In genomic region chr7:44828706-44829105, GRCm38 (mm10) we compare ENCODE assay signal across 26 mouse cellular contexts. TPM values are rescaled to one million over a fixed set of nuclear protein-coding genes. Genes with fewer than 3 reads are reported as not detected.
A peak's percentile ranks its signal among the peaks of the same experiment; 100 is the strongest.
DNase-seq lines count a peak whose midpoint lies in the region; ATAC-seq and TF ChIP-seq lines count a peak whose summit lies in the region.
"Had no signal": no experiment of that assay in that cellular context is flagged by ENCODE, and none has a peak within 500 bp of the region (broad histone marks: within the 10 kb centered on the region; RNA-seq: fewer than 3 reads in every experiment).

No protein-coding gene starts in this region.

- H3K27me3 ChIP-seq in midbrain, embryonic 10.5 days (ENCODE audit: low read depth, poor library complexity, severe bottlenecking), result no peaks in the 10 kb centered on the region
- H3K27me3 ChIP-seq in midbrain, postnatal 0 days (ENCODE audit: insufficient read depth, low read length), result no peaks in the 10 kb centered on the region
- no peaks in the 10 kb centered on the region for H3K27me3 ChIP-seq in embryonic facial prominence, embryonic 10.5 days (replicated peaks; ENCODE audit: low read depth, poor library complexity, severe bottlenecking)
- no peaks in the 10 kb centered on the region for H3K27me3 ChIP-seq in heart, embryonic 10.5 days (ENCODE audit: insufficient read depth, poor library complexity, severe bottlenecking)
- H3K27me3 ChIP-seq: forebrain, embryonic 13.5 days; hindbrain, embryonic 13.5 days; intestine, embryonic 15.5 days; Patski had no signal

- WGBS in midbrain, embryonic 10.5 days, result 94% methylated on average over 5 of the region's 5 CpGs
- 94% methylated on average over 5 of the region's 5 CpGs for whole genome bisulfite sequencing in midbrain, postnatal 0 days
- WGBS in embryonic facial prominence, embryonic 10.5 days, result 92% methylated on average over 5 of the region's 5 CpGs
- WGBS in heart, embryonic 10.5 days, result 98% methylated on average over 5 of the region's 5 CpGs

- peaks cover 11% of the 10 kb centered on the region for H3K4me1 ChIP-seq in midbrain, embryonic 10.5 days
- no peaks in the 10 kb centered on the region for H3K4me1 ChIP-seq in midbrain, postnatal 0 days (ENCODE audit: insufficient read depth, low read length)
- peaks cover 8% of the 10 kb centered on the region for H3K4me1 ChIP-seq in embryonic facial prominence, embryonic 10.5 days
- peaks cover 22% of the 10 kb centered on the region for H3K4me1 ChIP-seq in heart, embryonic 10.5 days
- H3K4me1 ChIP-seq: intestine, embryonic 15.5 days had no signal

- DNase-seq in gastrocnemius, adult 2 months, result peak; percentile 64
- no peak for DNase-seq in gastrocnemius, adult 18-20 months (ENCODE audit: low spot score)
- no peak for DNase-seq in midbrain, embryonic 10.5 days (ENCODE audit: low spot score)
- no peak for DNase-seq in midbrain, postnatal 0 days (ENCODE audit: low spot score)
- no peak for DNase-seq in embryonic facial prominence, embryonic 10.5 days (ENCODE audit: low spot score)
- no peak for DNase-seq in heart, embryonic 10.5 days (ENCODE audit: low spot score)
- DNase-seq: adrenal gland, postnatal 10 days; adrenal gland, postnatal 36 days; cerebellum, adult 11 months; cerebellum, adult 8-10 months; cerebellum, postnatal 25 days; gastrocnemius, postnatal 25 days; heart, adult 18-20 months; heart, postnatal 36 days; kidney, adult 2 months had no signal

- peaks cover 74% of the 10 kb centered on the region for H3K36me3 ChIP-seq in midbrain, embryonic 10.5 days
- H3K36me3 ChIP-seq in midbrain, postnatal 0 days (ENCODE audit: insufficient read depth, low read length), result peaks cover 42% of the 10 kb centered on the region
- peaks cover 74% of the 10 kb centered on the region for H3K36me3 ChIP-seq in embryonic facial prominence, embryonic 10.5 days (replicated peaks)
- H3K36me3 ChIP-seq in heart, embryonic 10.5 days, result peaks cover 52% of the 10 kb centered on the region

- ATAC-seq in midbrain, postnatal 0 days (ENCODE audit: low FRiP score), result no peak
- no peak for ATAC-seq in megakaryocyte, adult 5-6 weeks (ENCODE audit: poor library complexity, severe bottlenecking)
- ATAC-seq: CD4-positive, CD25-positive, alpha-beta regulatory T cell, adult 4 months; forebrain, embryonic 13.5 days; forebrain, embryonic 16.5 days; hindbrain, embryonic 16.5 days; intestine, embryonic 15.5 days; Patski had no signal

- intact Hi-C loops in gastrocnemius, adult 2 months (cut with DNase I), result no loop called here

- H3K9me3 ChIP-seq in midbrain, embryonic 10.5 days (replicated peaks), result no peaks in the 10 kb centered on the region
- no peaks in the 10 kb centered on the region for H3K9me3 ChIP-seq in midbrain, postnatal 0 days (ENCODE audit: low read length)
- H3K9me3 ChIP-seq in embryonic facial prominence, embryonic 10.5 days, result no peaks in the 10 kb centered on the region
- no peaks in the 10 kb centered on the region for H3K9me3 ChIP-seq in heart, embryonic 10.5 days
- H3K9me3 ChIP-seq: forebrain, embryonic 10.5 days; forebrain, embryonic 13.5 days; hindbrain, embryonic 10.5 days; hindbrain, embryonic 13.5 days; intestine, embryonic 15.5 days had no signal

- TF ChIP-seq CTCF in gastrocnemius, adult 2 months (IDR thresholded peaks at IDR 0.05), result no peak
- TF ChIP-seq CTCF in midbrain, postnatal 0 days (IDR thresholded peaks at IDR 0.05), result no peak

- no peak overlapping the region for H3K4me3 ChIP-seq in gastrocnemius, adult 2 months
- H3K4me3 ChIP-seq in midbrain, embryonic 10.5 days, result peak overlapping the region; percentile 14; the same call in 1 of the 2 replicates
- no peak overlapping the region for H3K4me3 ChIP-seq in midbrain, postnatal 0 days (ENCODE audit: low read depth, low read length)
- H3K4me3 ChIP-seq in embryonic facial prominence, embryonic 10.5 days, result peak overlapping the region; percentile 3; the same call in 1 of the 2 replicates
- no peak overlapping the region; the same call in 1 of the 2 replicates for H3K4me3 ChIP-seq in heart, embryonic 10.5 days
- H3K4me3 ChIP-seq: forebrain, embryonic 10.5 days; forebrain, embryonic 13.5 days; hindbrain, embryonic 10.5 days; hindbrain, embryonic 13.5 days; intestine, embryonic 15.5 days had no signal

- H3K4me2 ChIP-seq in midbrain, postnatal 0 days (ENCODE audit: low read depth, low read length, poor library complexity, severe bottlenecking), result no peak overlapping the region
- H3K4me2 ChIP-seq: forebrain, embryonic 13.5 days; heart, embryonic 11.5 days; hindbrain, embryonic 13.5 days; intestine, embryonic 15.5 days had no signal

- no peak overlapping the region for H3K9ac ChIP-seq in midbrain, postnatal 0 days (replicated peaks; ENCODE audit: low read length, poor library complexity, severe bottlenecking)
- H3K9ac ChIP-seq: forebrain, embryonic 13.5 days; hindbrain, embryonic 13.5 days; intestine, embryonic 15.5 days had no signal

- H3K27ac ChIP-seq in gastrocnemius, adult 2 months, result peak overlapping the region; percentile 31; the same call in 1 of the 2 replicates
- H3K27ac ChIP-seq in midbrain, embryonic 10.5 days (replicated peaks), result no peak overlapping the region
- H3K27ac ChIP-seq in midbrain, postnatal 0 days (ENCODE audit: low read depth, low read length), result no peak overlapping the region
- no peak overlapping the region for H3K27ac ChIP-seq in embryonic facial prominence, embryonic 10.5 days (replicated peaks)
- H3K27ac ChIP-seq in heart, embryonic 10.5 days, result no peak overlapping the region
- H3K27ac ChIP-seq: forebrain, embryonic 10.5 days; forebrain, embryonic 13.5 days; hindbrain, embryonic 10.5 days; hindbrain, embryonic 13.5 days; intestine, embryonic 15.5 days had no signal

RNA-seq across cellular contexts. Expression of gene Atf5, which starts 12.2 kb away (rescaled TPM):
- 100 to 1,000 TPM in 1 of 2 experiments, 10 to 100 TPM in 1; 74.7 to 115 TPM for total RNA-seq in gastrocnemius, adult 2 months (2021)
- 10 to 100 TPM; 62.4 to 99.0 TPM for total RNA-seq in gastrocnemius, adult 18-20 months (2021)
- 4.6 and 4.7 TPM in 2 replicates for polyA plus RNA-seq in midbrain, embryonic 10.5 days (2016; fragmentation: Nextera tagmentation; extraction: Ambion mirVana)
- total RNA-seq in midbrain, postnatal 0 days (2014; rRNA removed), result 4.8 and 6.8 TPM in 2 replicates
- 3.4 and 3.7 TPM in 2 replicates for polyA plus RNA-seq in midbrain, postnatal 0 days (2015; fragmentation: Nextera tagmentation; extraction: Ambion mirVana)
- 3.2 and 3.6 TPM in 2 replicates for polyA plus RNA-seq in embryonic facial prominence, embryonic 10.5 days (2016; fragmentation: Nextera tagmentation; extraction: Ambion mirVana)
- total RNA-seq in megakaryocyte, adult 5-6 weeks (2015), result 2.1 and 2.6 TPM in 2 replicates
- 1.9 and 5.3 TPM in 2 replicates for total RNA-seq in megakaryocyte, adult 5-6 weeks (2017)
- 1.7 and 3.3 TPM in 2 replicates for polyA plus RNA-seq in heart, embryonic 10.5 days (2016; fragmentation: Nextera tagmentation; extraction: Ambion mirVana)

RNA-seq across cellular contexts. Expression of gene Il4i1, which starts 12.5 kb away (rescaled TPM):
- 1 to 10 TPM; 1.6 to 3.3 TPM for total RNA-seq in gastrocnemius, adult 2 months (2021)
- 1 to 10 TPM; 2.3 to 3.5 TPM for total RNA-seq in gastrocnemius, adult 18-20 months (2021)
- 1.2 and 1.8 TPM in 2 replicates for polyA plus RNA-seq in midbrain, embryonic 10.5 days (2016; fragmentation: Nextera tagmentation; extraction: Ambion mirVana)
- total RNA-seq in midbrain, postnatal 0 days (2014; rRNA removed), result not detected in 2 replicates
- 0.62 and 1.1 TPM in 2 replicates for polyA plus RNA-seq in midbrain, postnatal 0 days (2015; fragmentation: Nextera tagmentation; extraction: Ambion mirVana)
- 1.0 and 1.5 TPM in 2 replicates for polyA plus RNA-seq in embryonic facial prominence, embryonic 10.5 days (2016; fragmentation: Nextera tagmentation; extraction: Ambion mirVana)
- total RNA-seq in megakaryocyte, adult 5-6 weeks (2015), result 0.38 and 1.9 TPM in 2 replicates
- total RNA-seq in megakaryocyte, adult 5-6 weeks (2017), result 1.5 TPM in 1 of 2 replicates, not detected in the other
- polyA plus RNA-seq in heart, embryonic 10.5 days (2016; fragmentation: Nextera tagmentation; extraction: Ambion mirVana), result 0.41 and 1.3 TPM in 2 replicates

RNA-seq across cellular contexts. Expression of gene Nup62, which starts 12.8 kb away (rescaled TPM):
- 10 to 100 TPM; 21.8 to 26.6 TPM for total RNA-seq in gastrocnemius, adult 2 months (2021)
- 10 to 100 TPM; 20.1 to 25.2 TPM for total RNA-seq in gastrocnemius, adult 18-20 months (2021)
- 154 and 162 TPM in 2 replicates for polyA plus RNA-seq in midbrain, embryonic 10.5 days (2016; fragmentation: Nextera tagmentation; extraction: Ambion mirVana)
- 51.4 and 65.9 TPM in 2 replicates for total RNA-seq in midbrain, postnatal 0 days (2014; rRNA removed)
- polyA plus RNA-seq in midbrain, postnatal 0 days (2015; fragmentation: Nextera tagmentation; extraction: Ambion mirVana), result 45.8 and 46.9 TPM in 2 replicates
- polyA plus RNA-seq in embryonic facial prominence, embryonic 10.5 days (2016; fragmentation: Nextera tagmentation; extraction: Ambion mirVana), result 169 and 173 TPM in 2 replicates
- total RNA-seq in megakaryocyte, adult 5-6 weeks (2015), result 25.3 and 28.5 TPM in 2 replicates
- total RNA-seq in megakaryocyte, adult 5-6 weeks (2017), result 55.7 and 65.8 TPM in 2 replicates
- 128 and 132 TPM in 2 replicates for polyA plus RNA-seq in heart, embryonic 10.5 days (2016; fragmentation: Nextera tagmentation; extraction: Ambion mirVana)

RNA-seq across cellular contexts. Expression of gene Akt1s1, which starts 20.1 kb away (rescaled TPM):
- 100 to 1,000 TPM; 128 to 137 TPM for total RNA-seq in gastrocnemius, adult 2 months (2021)
- 100 to 1,000 TPM; 130 to 144 TPM for total RNA-seq in gastrocnemius, adult 18-20 months (2021)
- 89.5 and 98.1 TPM in 2 replicates for polyA plus RNA-seq in midbrain, embryonic 10.5 days (2016; fragmentation: Nextera tagmentation; extraction: Ambion mirVana)
- 104 and 120 TPM in 2 replicates for total RNA-seq in midbrain, postnatal 0 days (2014; rRNA removed)
- polyA plus RNA-seq in midbrain, postnatal 0 days (2015; fragmentation: Nextera tagmentation; extraction: Ambion mirVana), result 89.1 and 91.0 TPM in 2 replicates
- 92.2 and 95.4 TPM in 2 replicates for polyA plus RNA-seq in embryonic facial prominence, embryonic 10.5 days (2016; fragmentation: Nextera tagmentation; extraction: Ambion mirVana)
- total RNA-seq in megakaryocyte, adult 5-6 weeks (2015), result 4.7 and 6.5 TPM in 2 replicates
- 8.0 and 9.6 TPM in 2 replicates for total RNA-seq in megakaryocyte, adult 5-6 weeks (2017)
- 102 and 103 TPM in 2 replicates for polyA plus RNA-seq in heart, embryonic 10.5 days (2016; fragmentation: Nextera tagmentation; extraction: Ambion mirVana)

RNA-seq across cellular contexts. Expression of gene Tbc1d17, which starts 20.2 kb away (rescaled TPM):
- 10 to 100 TPM; 40.8 to 56.4 TPM for total RNA-seq in gastrocnemius, adult 2 months (2021)
- total RNA-seq in gastrocnemius, adult 18-20 months (2021), result 10 to 100 TPM; 46.8 to 61.0 TPM
- 77.8 and 89.4 TPM in 2 replicates for polyA plus RNA-seq in midbrain, embryonic 10.5 days (2016; fragmentation: Nextera tagmentation; extraction: Ambion mirVana)
- total RNA-seq in midbrain, postnatal 0 days (2014; rRNA removed), result 79.7 and 129 TPM in 2 replicates
- polyA plus RNA-seq in midbrain, postnatal 0 days (2015; fragmentation: Nextera tagmentation; extraction: Ambion mirVana), result 115 and 126 TPM in 2 replicates
- polyA plus RNA-seq in embryonic facial prominence, embryonic 10.5 days (2016; fragmentation: Nextera tagmentation; extraction: Ambion mirVana), result 77.2 and 82.7 TPM in 2 replicates
- total RNA-seq in megakaryocyte, adult 5-6 weeks (2015), result 12.5 and 17.6 TPM in 2 replicates
- total RNA-seq in megakaryocyte, adult 5-6 weeks (2017), result 13.0 and 14.8 TPM in 2 replicates
- 56.9 and 67.3 TPM in 2 replicates for polyA plus RNA-seq in heart, embryonic 10.5 days (2016; fragmentation: Nextera tagmentation; extraction: Ambion mirVana)

Comparison
In these comparisons a context has a peak if more than half of its experiments do, and no peak if none do; other contexts are left out.
1. H3K4me3 ChIP-seq: peak in midbrain, embryonic 10.5 days (single experiment) and embryonic facial prominence, embryonic 10.5 days (single experiment); none in gastrocnemius, adult 2 months (single experiment), midbrain, postnatal 0 days (single experiment) and heart, embryonic 10.5 days (single experiment).